In the genomic region with DNA sequence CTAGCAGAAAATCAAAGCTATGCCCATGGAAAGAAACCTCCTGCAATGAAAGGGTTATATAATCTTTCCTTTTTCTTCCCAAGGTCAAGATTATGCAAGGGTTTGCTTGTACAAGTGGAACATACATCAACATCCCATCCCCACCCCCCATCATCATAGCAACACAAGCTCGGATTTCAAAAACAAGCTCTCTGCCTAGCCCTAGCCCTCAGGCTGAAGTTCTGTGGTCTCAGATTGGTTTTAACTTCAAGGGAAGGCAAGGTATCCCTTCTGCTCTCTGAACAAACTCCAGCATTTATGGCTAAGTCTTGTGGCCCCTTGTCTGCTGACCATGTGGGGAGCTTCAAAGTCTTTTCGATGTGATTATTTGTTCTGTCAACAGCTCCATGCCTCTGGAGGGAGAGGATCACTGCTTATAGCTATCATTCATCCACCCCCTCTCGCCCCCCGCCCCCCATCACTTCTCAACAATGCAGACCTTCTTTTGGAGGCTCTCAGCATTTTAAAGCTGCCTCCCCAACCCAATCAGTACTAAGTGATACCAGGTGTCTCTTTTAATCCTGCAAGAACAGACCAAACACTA, we compare ENCODE assay signal across 28 mouse cellular contexts.
DNase-seq lines count a peak whose midpoint lies in the region; ATAC-seq and TF ChIP-seq lines count a peak whose summit lies in the region.
"Had no signal": no experiment of that assay in that cellular context is flagged by ENCODE, and none has a peak within 500 bp of the region (broad histone marks: within the 10 kb centered on the region; RNA-seq: fewer than 3 reads in every experiment).

No protein-coding gene starts in this region.

- no peak for TF ChIP-seq CTCF in lung, postnatal 0 days (IDR thresholded peaks at IDR 0.05)
- no peak for TF ChIP-seq CTCF in lung, adult 2 months (IDR thresholded peaks at IDR 0.05; ENCODE audit: insufficient read depth, low read length)

- no peak for ATAC-seq in lung, postnatal 0 days
- ATAC-seq in erythroblast, adult 5-6 weeks (replicated peaks; ENCODE audit: low FRiP score, poor library complexity, severe bottlenecking) = no peak
- ATAC-seq: activated CD4-positive, CD25-positive, alpha-beta regulatory T cell, adult 4 months; forebrain, embryonic 15.5 days; hindbrain, postnatal 0 days; intestine, embryonic 16.5 days; midbrain, embryonic 15.5 days had no signal

- H3K4me3 ChIP-seq in lung, postnatal 0 days (ENCODE audit: low read depth, low read length) = no peak overlapping the region
- H3K4me3 ChIP-seq in lung, adult 2 months (replicated peaks; ENCODE audit: extremely low read depth, low read depth, low read length) = no peak overlapping the region
- H3K4me3 ChIP-seq: embryonic facial prominence, embryonic 13.5 days; forebrain, embryonic 15.5 days; kidney, embryonic 15.5 days; liver, embryonic 13.5 days; lung, embryonic 15.5 days; midbrain, embryonic 15.5 days; neural tube, embryonic 13.5 days had no signal

- WGBS in lung, postnatal 0 days = 35% methylated on average over 4 of the region's 4 CpGs
- WGBS in lung, adult 2 months = 55% methylated on average over 4 of the region's 4 CpGs

- H3K4me2 ChIP-seq in lung, postnatal 0 days (replicated peaks; ENCODE audit: low read depth, low read length) = no peak overlapping the region
- H3K4me2 ChIP-seq: embryonic facial prominence, embryonic 13.5 days; forebrain, embryonic 15.5 days; heart, embryonic 11.5 days; kidney, embryonic 15.5 days; liver, embryonic 13.5 days; lung, embryonic 15.5 days; midbrain, embryonic 15.5 days; neural tube, embryonic 13.5 days had no signal

- H3K9ac ChIP-seq in lung, postnatal 0 days (replicated peaks; ENCODE audit: low read depth) = no peak overlapping the region
- H3K9ac ChIP-seq: embryonic facial prominence, embryonic 13.5 days; forebrain, embryonic 15.5 days; kidney, embryonic 15.5 days; liver, embryonic 13.5 days; lung, embryonic 15.5 days; midbrain, embryonic 15.5 days; neural tube, embryonic 13.5 days had no signal

- H3K9me3 ChIP-seq in lung, postnatal 0 days (ENCODE audit: low read length) = no peaks in the 10 kb centered on the region
- H3K9me3 ChIP-seq: embryonic facial prominence, embryonic 13.5 days; forebrain, embryonic 15.5 days; G1E; kidney, embryonic 15.5 days; liver, embryonic 13.5 days; lung, embryonic 15.5 days; midbrain, embryonic 15.5 days; neural tube, embryonic 13.5 days had no signal

- intact Hi-C loops in gastrocnemius, postnatal 36 days (cut with DNase I) = no loop called here

- H3K27ac ChIP-seq in lung, postnatal 0 days (ENCODE audit: low read length) = no peak overlapping the region
- H3K27ac ChIP-seq: embryonic facial prominence, embryonic 13.5 days; forebrain, embryonic 15.5 days; hindbrain, postnatal 0 days; kidney, embryonic 15.5 days; liver, embryonic 13.5 days; lung, embryonic 15.5 days; midbrain, embryonic 15.5 days; neural tube, embryonic 13.5 days had no signal

- TF ChIP-seq EP300 in lung, postnatal 0 days (IDR thresholded peaks at IDR 0.05) = no peak

- H3K36me3 ChIP-seq in lung, postnatal 0 days (ENCODE audit: insufficient read depth, low read length) = no peaks in the 10 kb centered on the region
- H3K36me3 ChIP-seq: embryonic facial prominence, embryonic 13.5 days; forebrain, embryonic 15.5 days; G1E; kidney, embryonic 15.5 days; liver, embryonic 13.5 days; lung, embryonic 15.5 days; midbrain, embryonic 15.5 days; neural tube, embryonic 13.5 days had no signal

- no peak for TF ChIP-seq POLR2A in lung, adult 2 months (IDR thresholded peaks at IDR 0.05; ENCODE audit: borderline replicate concordance, extremely low read depth, low read depth, low read length)

- no peaks in the 10 kb centered on the region for H3K27me3 ChIP-seq in lung, postnatal 0 days (replicated peaks; ENCODE audit: insufficient read depth, low read length)
- H3K27me3 ChIP-seq: CH12.LX; forebrain, embryonic 15.5 days; liver, embryonic 13.5 days had no signal

- DNase-seq in lung, postnatal 0 days (ENCODE audit: low spot score) = peak; percentile 22
- no peak for DNase-seq in lung, adult 2 months
- DNase-seq in embryo, embryonic 11 days = peak; percentile 39
- DNase-seq in forelimb bud, embryonic 11.5 days (ENCODE audit: low read depth, low spot score) = peak; percentile 48
- no peak for DNase-seq in gastrocnemius, postnatal 36 days
- no peak for DNase-seq in layer of hippocampus, adult 11-12 months (ENCODE audit: low spot score)
- DNase-seq: adrenal gland, postnatal 10 days; B cell, adult 2 months; cerebellum, adult 2 months; cerebellum, postnatal 36 days; gastrocnemius, postnatal 10 days; heart, adult 11 months; kidney, postnatal 4 days; liver, embryonic 13.5 days; thymus, postnatal 14 days had no signal

- no peaks in the 10 kb centered on the region for H3K4me1 ChIP-seq in lung, postnatal 0 days (ENCODE audit: insufficient read depth, low read depth, low read length)
- H3K4me1 ChIP-seq in lung, adult 2 months (ENCODE audit: control insufficient read depth, insufficient read depth, low read length) = no peaks in the 10 kb centered on the region
- H3K4me1 ChIP-seq: forebrain, embryonic 15.5 days; kidney, embryonic 15.5 days; liver, embryonic 13.5 days; lung, embryonic 15.5 days; midbrain, embryonic 15.5 days; neural tube, embryonic 13.5 days had no signal

Comparison
In these comparisons a context has a peak if more than half of its experiments do, and no peak if none do; other contexts are left out.
1. DNase-seq: peak in lung, postnatal 0 days (single experiment), embryo, embryonic 11 days (single experiment) and forelimb bud, embryonic 11.5 days (single experiment); none in lung, adult 2 months (single experiment), gastrocnemius, postnatal 36 days (0 of 2) and layer of hippocampus, adult 11-12 months (single experiment).